Mouse (Mus musculus) kidney, embryonic 15.5 days (tissue): ENCODE results near the gene Six3. TPM values are rescaled to one million over a fixed set of nuclear protein-coding genes. Genes with fewer than 3 reads are reported as not detected.

ENCODE experiments used
- ATAC-seq: fragments of 200-750 bp; cut with Nextera tagmentation; replicated peaks from 2 replicates; pipeline ENCODE4 v1.8.0; 2017; ENCODE audit warnings: moderate TSS enrichment; ENCODE audit not compliant: low FRiP score
- H3K27ac ChIP-seq: fragments of 300-500 bp; sonication (generic); 2 replicates; pipeline ENCODE4 v1.5.1; 2015; ENCODE audit warnings: mild to moderate bottlenecking, inconsistent platforms
- H3K27me3 ChIP-seq: fragments of 300-500 bp; sonication (generic); 2 replicates; pipeline ENCODE4 v1.6.1; 2015; ENCODE audit warnings: inconsistent platforms
- H3K36me3 ChIP-seq: fragments of 300-500 bp; sonication (generic); 2 replicates; pipeline ENCODE4 v1.6.1; 2015; ENCODE audit warnings: inconsistent platforms
- H3K4me1 ChIP-seq: fragments of 300-500 bp; sonication (generic); 2 replicates; pipeline ENCODE4 v1.6.1; 2015; ENCODE audit warnings: inconsistent platforms
- H3K4me2 ChIP-seq: fragments of 300-500 bp; sonication (generic); 2 replicates; pipeline ENCODE4 v1.6.1; 2015; ENCODE audit warnings: moderate library complexity, mild to moderate bottlenecking, inconsistent platforms
- H3K4me3 ChIP-seq: fragments of 300-500 bp; sonication (generic); replicated peaks from 2 replicates; pipeline ENCODE4 v1.5.1; 2015; ENCODE audit warnings: mild to moderate bottlenecking, inconsistent platforms
- H3K9ac ChIP-seq: fragments of 300-500 bp; sonication (generic); 2 replicates; pipeline ENCODE4 v1.6.1; 2015; ENCODE audit warnings: mild to moderate bottlenecking, inconsistent platforms
- H3K9me3 ChIP-seq: fragments of 300-500 bp; sonication (generic); replicated peaks from 2 replicates; pipeline ENCODE4 v1.6.1; 2016; ENCODE audit warnings: inconsistent platforms
- WGBS: fragments of 180-500 bp; shearing (Covaris S2); methylation state at CpG from one replicate; pipeline ENCODE4 v1.1.7; 2015; ENCODE audit warnings: mixed read lengths; 5-methylcytosine and 5-hydroxymethylcytosine counted together
- polyA plus RNA-seq: library from polyadenylated mRNA; unstranded; fragments of >200 nt; fragmentation: Nextera tagmentation; extraction: Ambion mirVana; gene quantifications from 2 replicates; pipeline ENCODE4 v1.2.1, GENCODE M21; 2015

The Six3 gene
- polyA plus RNA-seq, 1 experiment from 2014 or later: not detected

DNA sequence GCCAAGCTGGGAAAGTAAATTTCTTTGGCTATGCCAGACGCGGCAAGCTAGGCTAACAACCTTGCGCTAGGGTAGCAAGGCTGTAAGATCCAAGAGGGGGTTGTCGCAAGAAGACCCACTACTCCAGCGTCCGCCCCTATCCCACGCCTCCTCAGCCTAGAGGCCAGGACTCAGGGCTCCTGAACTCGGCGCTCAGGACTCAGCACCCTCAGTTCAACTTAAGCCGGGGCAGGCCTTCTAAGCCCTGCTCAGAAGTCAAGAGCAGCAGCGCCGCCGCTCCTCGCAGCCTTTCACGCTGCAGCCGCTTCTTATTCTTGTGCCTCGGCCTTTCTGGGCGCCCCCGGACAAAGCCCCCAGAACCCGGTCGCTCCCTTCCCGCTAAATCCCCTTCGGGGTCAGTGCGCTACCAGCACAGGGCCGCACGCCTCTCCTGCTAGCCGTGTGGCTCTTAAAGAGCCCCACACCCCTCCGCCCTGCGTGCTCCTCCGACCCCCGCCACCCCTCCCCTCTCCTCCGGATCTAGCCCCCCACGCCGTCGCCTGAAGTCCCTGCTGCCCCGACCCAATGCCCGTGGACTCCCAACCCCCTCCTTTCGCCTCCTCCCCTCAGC, 1.4 kb downstream of the Six3 start:
- under 1% methylated on average over 38 of the region's 38 CpGs for WGBS
- peaks cover 24% of the 10 kb centered on the region for H3K4me1 ChIP-seq
- H3K4me3 ChIP-seq: 0 out of 2 replicates have a peak overlapping the region, but pooled peaks have one; percentile 14
- peaks cover 100% of the 10 kb centered on the region for H3K27me3 ChIP-seq
- 0 out of 2 replicates have a peak overlapping the region, but pooled peaks have one; percentile 30 for H3K4me2 ChIP-seq
- no peak overlapping the region for H3K9ac ChIP-seq
- no peaks in the 10 kb centered on the region for H3K9me3 ChIP-seq
- H3K27ac ChIP-seq: no peak overlapping the region
- H3K36me3 ChIP-seq: no peaks in the 10 kb centered on the region
- no peak for ATAC-seq

GRCm38 (mm10) chr17:85615586-85615985, 2.2 kb downstream of the Six3 start:
- Histone ChIP-seq H3K4me1 (peaks cover 25% of the 10 kb centered on the region), H3K4me3 (no peak overlapping the region), H3K4me2 (no peak overlapping the region), H3K9me3 (no peaks in the 10 kb centered on the region), H3K36me3 (no peaks in the 10 kb centered on the region), H3K27me3 (peaks cover 100% of the 10 kb centered on the region), H3K9ac (no peak overlapping the region), H3K27ac (no peak overlapping the region)
- WGBS: 2% methylated on average over 4 of the region's 4 CpGs
- ATAC-seq: no peak

GRCm38 (mm10) chr17:85616526-85617500, 3.4 kb downstream of the Six3 start:
- ATAC-seq: no peak
- Histone ChIP-seq H3K27ac (no peak overlapping the region), H3K36me3 (no peaks in the 10 kb centered on the region), H3K27me3 (peaks cover 100% of the 10 kb centered on the region), H3K9me3 (no peaks in the 10 kb centered on the region), H3K4me1 (peaks cover 37% of the 10 kb centered on the region), H3K4me3 (no peak overlapping the region), H3K4me2 (no peak overlapping the region), H3K9ac (no peak overlapping the region)
- under 1% methylated on average over 41 of the region's 41 CpGs for WGBS

DNA sequence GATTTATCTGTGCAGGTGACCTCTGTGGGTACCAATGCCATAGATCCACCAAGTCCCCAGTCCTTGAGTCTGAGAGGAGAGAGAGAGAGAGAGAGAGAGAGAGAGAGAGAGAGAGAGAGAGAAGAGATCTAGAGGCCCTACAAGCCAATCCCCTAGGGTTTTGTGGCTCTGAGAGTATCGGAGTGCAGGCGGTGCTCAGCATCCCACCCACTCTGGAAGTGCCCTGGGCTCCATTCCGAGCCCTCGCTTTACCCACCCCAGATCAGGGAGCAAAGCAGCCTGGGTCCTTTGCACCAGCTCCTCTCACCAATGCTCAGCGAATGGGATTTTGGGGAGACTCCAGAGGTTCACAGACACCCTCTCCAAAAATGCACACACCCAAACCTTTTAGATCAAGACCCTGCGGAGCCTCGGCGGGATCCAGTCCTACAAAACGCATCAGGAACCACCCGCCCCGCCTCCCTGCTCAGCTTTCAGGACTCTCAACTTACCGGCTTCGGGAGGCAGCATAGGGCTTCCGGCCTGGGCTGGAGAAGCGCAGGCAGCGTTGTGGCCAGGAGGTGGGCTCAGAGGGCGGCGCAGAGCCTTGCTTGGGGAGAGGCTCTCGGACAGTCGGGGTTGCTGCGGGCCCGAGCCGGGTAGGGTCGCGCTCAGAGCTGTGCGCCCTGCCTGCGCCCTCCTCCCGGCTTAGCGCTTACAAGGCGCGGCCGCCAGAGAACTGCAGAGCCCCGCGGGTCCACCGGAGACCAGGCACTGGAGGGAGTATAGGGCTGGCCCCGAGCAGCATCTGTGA, 4.4 kb downstream of the Six3 start:
- no peaks in the 10 kb centered on the region for H3K36me3 ChIP-seq
- ATAC-seq: peak; percentile 52; the same call in 1 of the 2 replicates
- H3K27ac ChIP-seq: no peak overlapping the region
- 1% methylated on average over 36 of the region's 36 CpGs for WGBS
- H3K4me1 ChIP-seq: peaks cover 39% of the 10 kb centered on the region
- no peaks in the 10 kb centered on the region for H3K9me3 ChIP-seq
- H3K27me3 ChIP-seq: peaks cover 100% of the 10 kb centered on the region
- peak overlapping the region; percentile 32 for H3K4me3 ChIP-seq
- H3K9ac ChIP-seq: no peak overlapping the region
- H3K4me2 ChIP-seq: peak overlapping the region; percentile 57

DNA sequence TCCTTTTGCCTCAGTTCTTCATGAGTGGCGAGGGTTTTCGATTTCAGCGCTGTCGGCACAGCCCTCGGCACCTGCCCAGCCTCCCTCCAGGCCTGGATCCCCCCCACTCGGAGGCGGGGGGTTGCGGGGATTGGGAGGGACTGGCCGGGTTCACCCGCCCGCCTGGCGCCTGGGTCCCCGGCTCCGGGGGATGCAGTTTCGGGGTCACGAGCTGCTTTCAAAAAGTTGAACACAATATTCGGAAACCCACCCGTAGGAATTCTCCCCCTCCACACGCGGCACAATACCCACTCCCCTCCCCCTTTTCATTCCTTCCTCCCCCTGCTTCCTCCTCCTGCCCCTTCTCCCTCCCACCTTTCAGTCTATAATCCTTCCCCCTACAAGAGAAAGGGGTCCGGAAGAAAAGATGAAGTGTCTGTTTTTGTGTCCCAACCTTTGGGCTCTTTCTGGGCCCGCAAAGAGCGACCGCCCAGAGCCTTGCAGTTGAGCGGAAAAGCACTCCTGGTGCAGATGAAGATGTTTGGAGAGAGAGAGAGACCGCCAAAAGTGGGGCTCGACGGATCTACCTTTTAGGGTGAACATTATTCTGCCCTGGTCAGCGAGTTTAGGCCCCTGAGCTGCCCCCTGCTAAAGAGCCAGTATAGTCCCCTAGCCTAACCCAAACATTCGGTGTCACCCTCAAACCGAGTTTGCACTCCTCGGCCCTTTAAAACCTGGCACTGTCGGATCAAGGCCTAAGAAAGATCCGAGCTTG, 5.1 kb downstream of the Six3 start:
- no peak overlapping the region for H3K27ac ChIP-seq
- 2% methylated on average over 34 of the region's 34 CpGs for WGBS
- H3K27me3 ChIP-seq: peaks cover 100% of the 10 kb centered on the region
- peaks cover 43% of the 10 kb centered on the region for H3K4me1 ChIP-seq
- H3K9me3 ChIP-seq: no peaks in the 10 kb centered on the region
- H3K4me3 ChIP-seq: peak overlapping the region; percentile 32
- no peaks in the 10 kb centered on the region for H3K36me3 ChIP-seq
- no peak overlapping the region for H3K9ac ChIP-seq
- ATAC-seq: no peak
- H3K4me2 ChIP-seq: peak overlapping the region; percentile 57

- H3K36me3 ChIP-seq: no peaks in the 10 kb centered on the region
These were observed 6.0 kb downstream of the Six3 start for GRCm38 (mm10) chr17:85619113-85620085.

DNA sequence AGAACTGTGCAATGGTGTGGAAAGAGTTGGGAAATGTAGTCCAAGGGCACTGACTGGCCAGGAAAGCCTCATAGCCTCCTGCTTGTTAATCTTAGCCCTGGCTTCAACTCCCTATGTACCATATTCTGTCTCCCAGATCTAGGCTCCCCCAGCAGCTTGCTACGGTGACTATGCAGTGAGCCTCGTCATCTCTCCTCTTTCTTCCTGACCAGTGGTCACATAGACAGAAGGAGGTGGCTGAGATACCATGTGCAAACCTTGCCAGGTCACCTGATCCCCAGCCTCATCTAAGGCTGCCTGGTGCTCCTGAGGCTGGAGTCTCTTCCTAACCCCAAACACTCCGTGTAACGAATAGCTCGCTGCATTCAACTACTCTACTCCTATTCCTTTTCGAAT, 6.7 kb downstream of the Six3 start:
- Histone ChIP-seq H3K36me3 (no peaks in the 10 kb centered on the region), H3K9me3 (no peaks in the 10 kb centered on the region), H3K9ac (no peak overlapping the region), H3K27ac (no peak overlapping the region), H3K27me3 (peaks cover 99% of the 10 kb centered on the region), H3K4me2 (no peak overlapping the region), H3K4me3 (no peak overlapping the region), H3K4me1 (peaks cover 41% of the 10 kb centered on the region)
- no peak for ATAC-seq
- WGBS: 2% methylated on average over 6 of the region's 6 CpGs

More at GRCm38 (mm10) chr17:85619113-85620085, 6.0 kb downstream of the Six3 start:
- no peak overlapping the region for H3K27ac ChIP-seq
- peaks cover 99% of the 10 kb centered on the region for H3K27me3 ChIP-seq
- no peaks in the 10 kb centered on the region for H3K9me3 ChIP-seq
- 4% methylated on average over 20 of the region's 20 CpGs for WGBS
- no peak for ATAC-seq
- H3K4me1 ChIP-seq: peaks cover 46% of the 10 kb centered on the region
- H3K4me3 ChIP-seq: no peak overlapping the region
- H3K4me2 ChIP-seq: no peak overlapping the region
- H3K9ac ChIP-seq: no peak overlapping the region

- Histone ChIP-seq H3K4me1 (peaks cover 39% of the 10 kb centered on the region), H3K27me3 (peaks cover 99% of the 10 kb centered on the region), H3K4me2 (peak overlapping the region; percentile 56), H3K4me3 (peak overlapping the region; percentile 32), H3K27ac (no peak overlapping the region), H3K9ac (no peak overlapping the region), H3K36me3 (no peaks in the 10 kb centered on the region), H3K9me3 (no peaks in the 10 kb centered on the region)
- WGBS: under 1% methylated on average over 53 of the region's 54 CpGs
- no peak for ATAC-seq
These were observed 7.5 kb downstream of the Six3 start for GRCm38 (mm10) chr17:85620680-85621504.

GRCm38 (mm10) chr17:85621505-85622310, 8.3 kb downstream of the Six3 start:
- WGBS: under 1% methylated on average over 67 of the region's 67 CpGs
- H3K36me3 ChIP-seq: no peaks in the 10 kb centered on the region
- peak overlapping the region; percentile 32 for H3K4me3 ChIP-seq
- peak overlapping the region; percentile 56 for H3K4me2 ChIP-seq
- peaks cover 99% of the 10 kb centered on the region for H3K27me3 ChIP-seq
- no peaks in the 10 kb centered on the region for H3K9me3 ChIP-seq
- ATAC-seq: no peak
- peaks cover 39% of the 10 kb centered on the region for H3K4me1 ChIP-seq
- no peak overlapping the region for H3K9ac ChIP-seq
- no peak overlapping the region for H3K27ac ChIP-seq
